Mouse (Mus musculus) MEL (cell line): ENCODE data around the gene Nde1. TPM values are rescaled to one million over a fixed set of nuclear protein-coding genes. Genes with fewer than 3 reads are reported as not detected.
A peak's percentile ranks its signal among the peaks of the same experiment; 100 is the strongest.

ENCODE experiments used
- DNase-seq: peaks from one replicate; pipeline ENCODE4 v3.0.0; 2011; ENCODE audit warnings: low read depth, low spot score
- H3K27ac ChIP-seq: 2 replicates; pipeline ENCODE4 v1.5.1; 2012; ENCODE audit warnings: low read depth, mild to moderate bottlenecking, control low read depth, low read length, moderate library complexity; ENCODE audit not compliant: control insufficient read depth
- H3K27me3 ChIP-seq, 2 experiments: fragments of 150-350 bp in 1 of 2; sonication (generic) in 1 of 2; 2 replicates each; pipeline ENCODE4 v1.6.1; 2012; ENCODE audit warnings: low read length in 2 of 2, mild to moderate bottlenecking in 2 of 2, improper control_type of control experiment in 1 of 2, moderate library complexity in 1 of 2; ENCODE audit not compliant: insufficient read depth in 2 of 2, control insufficient read depth in 1 of 2
- H3K36me3 ChIP-seq, 2 experiments: 2 replicates each; pipeline ENCODE4 v1.6.1; 2012 to 2014; ENCODE audit warnings: low read length in 2 of 2, improper control_type of control experiment in 1 of 2, inconsistent platforms in 1 of 2, mild to moderate bottlenecking in 1 of 2; ENCODE audit not compliant: insufficient read depth in 2 of 2, control insufficient read depth in 1 of 2
- H3K4me1 ChIP-seq, 2 experiments: fragments of 150-350 bp in 1 of 2; sonication (generic) in 1 of 2; 2 replicates each; pipeline ENCODE4 v1.6.1; 2012; ENCODE audit warnings: low read length in 2 of 2, improper control_type of control experiment in 1 of 2, mild to moderate bottlenecking in 1 of 2; ENCODE audit not compliant: insufficient read depth in 2 of 2, control insufficient read depth in 1 of 2
- H3K4me3 ChIP-seq, 2 experiments: fragments of 150-350 bp in 1 of 2; sonication (generic) in 1 of 2; 2 replicates each; pipeline ENCODE4 v1.5.1; 2012; ENCODE audit warnings: low read depth in 2 of 2, low read length in 2 of 2, mild to moderate bottlenecking in 2 of 2, moderate library complexity in 2 of 2, control low read depth in 1 of 2, improper control_type of control experiment in 1 of 2; ENCODE audit not compliant: control insufficient read depth in 1 of 2, insufficient read depth in 1 of 2
- H3K79me2 ChIP-seq: 2 replicates; pipeline ENCODE4 v1.6.1; 2012; ENCODE audit warnings: mild to moderate bottlenecking, low read length, moderate library complexity; ENCODE audit not compliant: control insufficient read depth, poor library complexity, insufficient read depth
- H3K9ac ChIP-seq: 2 replicates; pipeline ENCODE4 v1.6.1; 2012; ENCODE audit warnings: low read depth, mild to moderate bottlenecking, control low read depth, low read length, moderate library complexity; ENCODE audit not compliant: control insufficient read depth, poor library complexity, severe bottlenecking
- H3K9me3 ChIP-seq: fragments of 150-350 bp; sonication (generic); replicated peaks from 2 replicates; pipeline ENCODE4 v1.6.1; 2012; ENCODE audit warnings: mild to moderate bottlenecking, low read length, improper control_type of control experiment, moderate library complexity; ENCODE audit not compliant: insufficient read depth
- CHD2 ChIP-seq: IDR thresholded peaks from 2 replicates; pipeline ENCODE4 v1.6.1; 2011; ENCODE audit warnings: low read length, improper control_type of control experiment
- CTCF ChIP-seq, 3 experiments: IDR thresholded peaks in 2 of 3; conservative IDR thresholded peaks in 1 of 3; 2 replicates each; pipeline ENCODE4 v1.5.1; 2011 to 2012; ENCODE audit warnings: low read length in 3 of 3, low read depth in 2 of 3, mild to moderate bottlenecking in 2 of 3, improper control_type of control experiment in 1 of 3, inconsistent platforms in 1 of 3, mixed read lengths in 1 of 3, moderate library complexity in 1 of 3; ENCODE audit not compliant: control insufficient read depth in 1 of 3, insufficient read depth in 1 of 3, poor library complexity in 1 of 3, severe bottlenecking in 1 of 3
- E2F4 ChIP-seq: IDR thresholded peaks from 2 replicates; pipeline ENCODE4 v1.6.1; 2011; ENCODE audit warnings: low read depth, low read length, improper control_type of control experiment, borderline replicate concordance
- EP300 ChIP-seq, 2 experiments: IDR thresholded peaks; 2 replicates each; pipeline ENCODE4 v1.6.1; 2011; ENCODE audit warnings: improper control_type of control experiment in 2 of 2, low read length in 2 of 2, low read depth in 1 of 2, mild to moderate bottlenecking in 1 of 2
- ETS1 ChIP-seq: IDR thresholded peaks from 2 replicates; pipeline ENCODE4 v1.6.1; 2012; ENCODE audit warnings: low read depth, mild to moderate bottlenecking, inconsistent platforms, low read length, improper control_type of control experiment, moderate library complexity
- GATA1 ChIP-seq: IDR thresholded peaks from 2 replicates; pipeline ENCODE4 v1.6.1; 2011; ENCODE audit warnings: low read depth, low read length, improper control_type of control experiment
- HCFC1 ChIP-seq: IDR thresholded peaks from 2 replicates; pipeline ENCODE4 v1.6.1; 2012; ENCODE audit warnings: low read depth, mild to moderate bottlenecking, inconsistent platforms, low read length, improper control_type of control experiment, moderate library complexity
- KAT2A ChIP-seq: conservative IDR thresholded peaks from 2 replicates; pipeline ENCODE4 v1.6.1; 2012; ENCODE audit warnings: low read depth, low read length, improper control_type of control experiment, inconsistent platforms
- MXI1 ChIP-seq: IDR thresholded peaks from 2 replicates; pipeline ENCODE4 v1.6.1; 2011; ENCODE audit warnings: mild to moderate bottlenecking, low read depth, low read length, improper control_type of control experiment
- MYB ChIP-seq: IDR thresholded peaks from 2 replicates; pipeline ENCODE4 v1.6.1; 2011; ENCODE audit warnings: mild to moderate bottlenecking, low read depth, low read length, improper control_type of control experiment
- MYC ChIP-seq: IDR thresholded peaks from 2 replicates; pipeline ENCODE4 v1.6.1; 2011; ENCODE audit warnings: low read depth, mild to moderate bottlenecking, low read length, improper control_type of control experiment, moderate library complexity
- POLR2A ChIP-seq, 2 experiments: IDR thresholded peaks; 2 replicates each; pipeline ENCODE4 v1.6.1; 2011 to 2012; ENCODE audit warnings: low read length in 2 of 2, mild to moderate bottlenecking in 2 of 2, control low read depth in 1 of 2, improper control_type of control experiment in 1 of 2, low read depth in 1 of 2, moderate library complexity in 1 of 2; ENCODE audit not compliant: control insufficient read depth in 1 of 2, insufficient read depth in 1 of 2, poor library complexity in 1 of 2
- POLR2AphosphoS5 ChIP-seq: IDR thresholded peaks from 2 replicates; pipeline ENCODE4 v1.6.1; 2012; ENCODE audit warnings: low read depth, borderline replicate concordance, mild to moderate bottlenecking, inconsistent platforms, low read length, moderate library complexity, mixed read lengths
- TAL1 ChIP-seq: IDR thresholded peaks from 2 replicates; pipeline ENCODE4 v1.6.1; 2012; ENCODE audit warnings: mild to moderate bottlenecking, inconsistent platforms, low read length, moderate library complexity, mixed read lengths
- TBP ChIP-seq: IDR thresholded peaks from 2 replicates; pipeline ENCODE4 v1.8.0; 2011; ENCODE audit warnings: low read depth, low read length, improper control_type of control experiment
- TCF12 ChIP-seq: IDR thresholded peaks from 2 replicates; pipeline ENCODE4 v1.6.1; 2014; ENCODE audit warnings: low read depth, mild to moderate bottlenecking, inconsistent platforms, low read length, improper control_type of control experiment, moderate library complexity
- UBTF ChIP-seq: IDR thresholded peaks from 2 replicates; pipeline ENCODE4 v1.6.1; 2012; ENCODE audit warnings: low read depth, mild to moderate bottlenecking, inconsistent platforms, low read length, improper control_type of control experiment, moderate library complexity, borderline replicate concordance; ENCODE audit not compliant: insufficient read depth
- USF1 ChIP-seq: IDR thresholded peaks from 2 replicates; pipeline ENCODE4 v1.6.1; 2014; ENCODE audit warnings: low read depth, mild to moderate bottlenecking, inconsistent platforms, low read length, improper control_type of control experiment, moderate library complexity
- ZKSCAN1 ChIP-seq: IDR thresholded peaks from 2 replicates; pipeline ENCODE4 v1.6.1; 2012; ENCODE audit warnings: low read depth, mild to moderate bottlenecking, inconsistent platforms, low read length, improper control_type of control experiment, moderate library complexity
- ZMIZ1 ChIP-seq: IDR thresholded peaks from 2 replicates; pipeline ENCODE4 v1.6.1; 2012; ENCODE audit warnings: low read depth, mild to moderate bottlenecking, inconsistent platforms, low read length, improper control_type of control experiment, moderate library complexity
- ZNF384 ChIP-seq: IDR thresholded peaks from 2 replicates; pipeline ENCODE4 v1.6.1; 2012; ENCODE audit warnings: low read depth, mild to moderate bottlenecking, inconsistent platforms, low read length, improper control_type of control experiment
- polyA plus RNA-seq, 2 experiments: library from polyadenylated mRNA; stranded (reverse) in 1 of 2; unstranded in 1 of 2; fragments of >175 nt in 1 of 2; fragments of >200 nt in 1 of 2; gene quantifications; 2 replicates each; pipeline versions ENCODE4 v1.2.1 to v1.2.4; 2012; ENCODE audit warnings: low replicate concordance in 2 of 2, low read depth in 1 of 2; ENCODE audit not compliant: insufficient read length in 2 of 2, insufficient read depth in 1 of 2, missing spikeins in 1 of 2
- total RNA-seq: library from RNA; depleted of rRNA; stranded (reverse); fragments of 300-350 nt; gene quantifications from 2 replicates; pipeline ENCODE4 v1.2.3, GENCODE M21; 2012

Gene Nde1
- total and polyA plus RNA-seq, 3 experiments = 25.8 to 42.5 TPM; not detected in 1

GRCm38 (mm10) chr16:14125253-14125652 lies 37.8 kb upstream of the Nde1 start:
- Histone ChIP-seq H3K4me1 (peaks cover 6 to 25% of the 10 kb centered on the region in 2 experiments), H3K36me3 (peaks cover 8 to 39% of the 10 kb centered on the region in 2 experiments), H3K27ac (no peak overlapping the region)
- no peak for TF ChIP-seq POLR2A (IDR thresholded peaks at IDR 0.05; ENCODE audit: control insufficient read depth in 1 of 2, insufficient read depth in 1 of 2, low read depth in 1 of 2, low read length in 2 of 2, poor library complexity in 1 of 2)
- no peak for TF ChIP-seq KAT2A
- TF ChIP-seq ZKSCAN1 = no peak
- TF ChIP-seq POLR2AphosphoS5 = no peak
- no peak for TF ChIP-seq TBP
- TF ChIP-seq USF1 = 0 out of 2 replicates have a peak, but pooled peaks have one; percentile 39
- TF ChIP-seq, all 39 proteins: peak for 1
- Histone ChIP-seq H3K79me2 (no peaks in the 10 kb centered on the region), H3K4me3 (no peak overlapping the region), H3K9me3 (no peaks in the 10 kb centered on the region), H3K9ac (no peak overlapping the region), H3K27me3 (no peaks in the 10 kb centered on the region)
- no peak for DNase-seq

GRCm38 (mm10) chr16:14128977-14129376 lies 34.1 kb upstream of the Nde1 start:
- peaks cover 0 to 10% of the 10 kb centered on the region in 2 experiments; a peak in 3 of 4 replicates for H3K4me1 ChIP-seq
- H3K4me3 ChIP-seq = no peak overlapping the region
- no peaks in the 10 kb centered on the region for H3K79me2 ChIP-seq
- H3K36me3 ChIP-seq = peaks cover 13 to 18% of the 10 kb centered on the region in 2 experiments
- TF ChIP-seq ETS1 (0 out of 2 replicates have a peak, but pooled peaks have one; percentile 16), ZNF384 (no peak), EP300 (IDR thresholded peaks at IDR 0.05; ENCODE audit: low read depth in 1 of 2, low read length in 2 of 2) (peak; percentile 56 to 87), USF1 (no peak), GATA1 (peak; percentile 72), ZKSCAN1 (no peak)
- H3K9me3 ChIP-seq = no peaks in the 10 kb centered on the region
- no peak overlapping the region for H3K9ac ChIP-seq
- no peaks in the 10 kb centered on the region for H3K27me3 ChIP-seq
- peak overlapping the region; percentile 70 for H3K27ac ChIP-seq
- peak; percentile 50 for DNase-seq

- TF ChIP-seq ZNF384 (no peak), MXI1 (no peak), TAL1 (no peak), ETS1 (no peak), ZMIZ1 (no peak), MYB (no peak), UBTF (no peak), CTCF (IDR thresholded peaks at IDR 0.05 in 2 of 3, conservative IDR thresholded peaks at IDR 0.05 in 1 of 3; ENCODE audit: control insufficient read depth in 1 of 3, insufficient read depth in 1 of 3, low read depth in 2 of 3, low read length in 3 of 3, poor library complexity in 1 of 3, severe bottlenecking in 1 of 3) (no peak), TCF12 (no peak), POLR2A (IDR thresholded peaks at IDR 0.05; ENCODE audit: control insufficient read depth in 1 of 2, insufficient read depth in 1 of 2, low read depth in 1 of 2, low read length in 2 of 2, poor library complexity in 1 of 2) (no peak), CHD2 (no peak), E2F4 (no peak), HCFC1 (no peak), EP300 (IDR thresholded peaks at IDR 0.05; ENCODE audit: low read depth in 1 of 2, low read length in 2 of 2) (no peak), USF1 (no peak), MYC (no peak)
- no peak overlapping the region for H3K4me3 ChIP-seq
- no peak overlapping the region for H3K27ac ChIP-seq
- H3K79me2 ChIP-seq = no peaks in the 10 kb centered on the region
- no peak overlapping the region for H3K9ac ChIP-seq
- no peaks in the 10 kb centered on the region for H3K9me3 ChIP-seq
- H3K27me3 ChIP-seq = no peaks in the 10 kb centered on the region
- H3K36me3 ChIP-seq = peaks cover 13 to 18% of the 10 kb centered on the region in 2 experiments
- H3K4me1 ChIP-seq = peaks cover 0 to 10% of the 10 kb centered on the region in 2 experiments; a peak in 3 of 4 replicates
- no peak for DNase-seq
Observed at GRCm38 (mm10) chr16:14130796-14131195, 32.3 kb upstream of the Nde1 start.
